Mouse (Mus musculus) embryonic fibroblast, embryonic 13.5 days (primary cell): ENCODE measurements at regions not wholly inside any gene's neighbourhood (a gene's known extent, or its start where the extent isn't known, plus 50 kb on each side); places are given as distances from the start of the nearest gene placed in this dataset.

Experiments used
- CTCF ChIP-seq: IDR thresholded peaks from 2 replicates; pipeline ENCODE4 v1.5.1; 2011; ENCODE audit warnings: mild to moderate bottlenecking, control low read depth, low read length, moderate library complexity, borderline replicate concordance; ENCODE audit not compliant: insufficient read depth
- POLR2A ChIP-seq: IDR thresholded peaks from 2 replicates; pipeline ENCODE4 v1.6.1; 2011; ENCODE audit warnings: low read depth, mild to moderate bottlenecking, control low read depth, low read length, moderate library complexity

- no peak for TF ChIP-seq CTCF
- no peak for TF ChIP-seq POLR2A
These were observed 134.6 kb upstream of the Ubr2 start for GRCm38 (mm10) chr17:47144996-47145395.
